Mouse (Mus musculus): ENCODE measurements at regions not wholly inside any gene's neighbourhood (a gene's known extent, or its start where the extent isn't known, plus 50 kb on each side); places are given as distances from the start of the nearest gene placed in this dataset.

GRCm38 (mm10) chr2:146568171-146568842 is 56.2 kb upstream of the Ralgapa2 start:
- TF ChIP-seq CTCF (IDR thresholded peaks at IDR 0.05) (no peak), EP300 (IDR thresholded peaks at IDR 0.05) (no peak)

Data from lung, postnatal 0 days (tissue).